Mouse (Mus musculus) ovary, adult 18-20 months (tissue): Measurements from ENCODE around the gene Iqsec1.

Experiments
- DNase-seq: peaks from one replicate; pipeline ENCODE4 v3.0.0; 2022; ENCODE audit warnings: low spot score, mixed read lengths

Iqsec1 gene

DNA sequence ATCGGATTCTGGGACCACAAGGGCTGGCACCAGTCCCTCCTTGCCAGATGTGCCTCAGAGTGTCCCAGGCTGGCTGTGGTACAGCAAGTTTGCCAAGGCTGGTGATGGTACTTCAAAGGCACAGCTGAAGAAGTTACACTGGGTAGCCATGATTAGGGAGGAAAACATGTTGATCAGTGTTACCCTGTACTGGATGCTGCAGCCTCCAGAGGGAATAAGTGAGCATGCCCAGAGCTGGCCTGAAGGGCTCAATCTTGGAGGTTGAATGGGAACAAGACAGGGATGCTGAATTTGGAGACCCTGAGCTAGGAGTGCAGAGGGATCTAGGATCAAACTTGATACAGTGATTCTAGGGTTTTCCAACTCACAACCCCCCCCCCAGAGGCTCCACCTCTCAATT, 175.0 kb downstream of the Iqsec1 start:
- peak; percentile 6 for DNase-seq

- no peak for DNase-seq
Measured at GRCm38 (mm10) chr6:90812584-90812983, 175.9 kb downstream of the Iqsec1 start.

GRCm38 (mm10) chr6:90812072-90812471, 176.4 kb downstream of the Iqsec1 start:
- no peak for DNase-seq

DNA sequence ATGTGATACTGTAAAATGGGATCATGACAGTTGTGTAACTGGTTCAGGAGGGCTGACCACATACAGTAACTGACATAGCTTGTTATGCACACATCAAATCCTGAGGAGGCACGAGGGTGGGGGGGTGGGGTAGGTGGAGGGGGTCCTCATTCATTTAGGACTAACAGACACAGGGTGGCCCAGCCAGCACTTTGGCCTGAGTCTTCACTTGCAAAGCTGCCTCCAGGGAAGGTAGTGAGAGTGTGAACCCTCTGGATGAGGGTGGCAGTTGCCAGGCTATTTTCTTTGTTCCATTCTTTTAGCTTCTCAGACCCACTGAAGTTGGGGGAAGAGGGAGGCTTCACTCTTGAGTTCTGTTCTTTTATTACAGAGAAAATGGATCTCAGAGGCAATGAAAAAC, 177.9 kb downstream of the Iqsec1 start:
- no peak for DNase-seq

DNA sequence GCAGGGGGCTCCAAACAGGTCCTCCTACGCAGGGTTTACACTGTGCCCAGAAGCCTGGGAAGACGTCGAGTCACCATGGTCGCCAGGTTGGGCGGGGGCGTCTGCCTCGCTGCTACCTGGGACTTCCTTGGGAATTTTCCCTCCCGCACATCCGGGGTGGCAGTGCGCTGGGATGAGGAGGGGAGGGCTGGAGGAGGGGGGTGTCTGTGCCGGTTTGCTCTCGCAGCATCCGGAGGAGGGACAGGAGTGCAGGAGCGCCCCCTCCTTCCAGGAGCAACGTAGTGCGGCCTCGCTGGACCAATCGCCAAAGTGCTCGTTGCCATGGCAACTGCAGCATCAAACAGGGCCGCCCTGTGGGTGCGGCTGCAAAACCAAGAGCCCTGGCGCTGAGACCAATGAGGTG, 178.5 kb downstream of the Iqsec1 start:
- DNase-seq, result peak; percentile 40

GRCm38 (mm10) chr6:90809077-90809840, 179.2 kb downstream of the Iqsec1 start:
- no peak for DNase-seq

GRCm38 (mm10) chr6:90808544-90808943, 179.9 kb downstream of the Iqsec1 start:
- DNase-seq, result no peak

DNA sequence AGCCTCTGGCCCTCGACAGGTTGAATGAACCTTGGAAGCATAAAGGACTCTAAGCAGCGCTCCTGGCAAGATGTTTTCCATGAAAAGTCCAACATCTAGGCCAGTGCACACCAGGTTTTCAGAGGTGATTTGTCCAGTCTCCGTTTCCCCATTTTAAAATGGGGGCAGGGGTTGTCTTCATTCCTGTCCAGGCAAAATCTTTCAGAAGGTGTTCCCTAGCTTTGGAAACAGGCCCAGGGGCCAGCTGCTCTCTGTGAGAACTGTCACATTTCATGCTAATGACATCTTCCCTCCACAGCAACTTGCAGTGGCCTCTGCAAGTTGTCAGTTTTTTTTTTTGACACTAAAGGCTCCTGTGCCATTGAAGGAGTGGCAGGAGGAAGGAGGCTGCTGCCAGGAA, 180.4 kb downstream of the Iqsec1 start:
- DNase-seq, result no peak

DNA sequence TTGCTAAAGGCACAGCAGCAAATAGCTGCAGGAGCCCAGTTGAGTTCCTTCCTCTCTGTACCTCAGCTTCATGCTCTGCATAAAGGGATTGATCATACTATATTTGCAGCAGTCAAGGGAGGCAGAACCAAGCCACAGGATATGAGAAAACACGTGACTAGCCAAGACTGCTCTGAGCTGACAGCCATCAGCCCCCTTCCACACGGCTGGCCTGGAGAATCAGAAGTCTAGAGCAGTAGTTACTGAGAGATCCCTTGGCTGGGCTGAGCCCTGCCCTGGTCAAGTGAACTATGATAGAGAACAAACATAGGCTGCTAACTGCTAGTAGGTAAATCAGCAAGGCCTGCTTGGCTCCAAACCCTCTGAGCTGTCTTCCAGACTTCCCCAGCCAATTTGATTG, 180.9 kb downstream of the Iqsec1 start:
- no peak for DNase-seq

GRCm38 (mm10) chr6:90806743-90807142, 181.7 kb downstream of the Iqsec1 start:
- no peak for DNase-seq

- DNase-seq, result no peak
Measured at GRCm38 (mm10) chr6:90805101-90805500, 183.4 kb downstream of the Iqsec1 start.

DNA sequence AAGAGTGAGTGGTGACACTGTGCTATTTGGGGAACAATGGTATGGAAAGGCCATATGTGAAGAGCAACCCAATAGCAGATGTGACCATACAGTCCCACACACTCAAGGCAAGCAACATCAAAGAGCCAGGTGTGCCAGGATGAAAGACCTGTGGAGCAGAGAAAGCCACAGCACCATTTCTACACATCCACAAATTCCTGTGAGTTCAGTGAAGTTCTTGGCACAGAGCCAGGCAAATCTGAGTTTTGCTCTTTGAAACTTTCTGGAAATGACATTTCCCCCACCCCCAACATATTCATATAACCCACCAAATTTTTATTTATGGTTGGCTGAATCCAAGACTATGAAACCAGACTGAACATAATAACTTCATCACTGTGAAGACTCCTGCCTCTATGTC, 183.8 kb downstream of the Iqsec1 start:
- DNase-seq, result no peak

- no peak for DNase-seq
Measured at GRCm38 (mm10) chr6:90802604-90803003, 185.9 kb downstream of the Iqsec1 start.

DNA sequence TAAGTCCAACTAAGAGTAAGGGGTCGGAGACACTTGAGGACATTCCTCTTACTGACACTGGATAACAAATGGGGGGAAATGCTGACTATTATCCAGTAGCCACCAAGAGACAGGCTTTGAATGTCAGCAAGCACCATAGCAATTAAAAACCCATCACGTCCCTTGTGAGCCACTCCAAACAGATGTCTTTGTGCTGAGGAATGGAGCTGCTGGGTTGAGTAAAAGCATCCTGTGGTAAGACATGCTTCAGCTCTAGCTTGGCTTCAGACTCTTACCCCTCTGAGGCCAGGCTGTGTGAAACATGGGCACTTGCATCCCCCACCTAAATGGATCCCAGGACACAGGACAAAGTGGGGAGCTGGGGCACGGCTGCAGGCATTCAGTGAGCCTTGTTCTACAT, 186.4 kb downstream of the Iqsec1 start:
- DNase-seq, result no peak

- no peak for DNase-seq
Measured at GRCm38 (mm10) chr6:90800825-90801224, 187.7 kb downstream of the Iqsec1 start.

GRCm38 (mm10) chr6:90799116-90799515, 189.4 kb downstream of the Iqsec1 start:
- no peak for DNase-seq

GRCm38 (mm10) chr6:90798201-90798600, 190.3 kb downstream of the Iqsec1 start:
- DNase-seq, result no peak

GRCm38 (mm10) chr6:90796902-90797596, 191.4 kb downstream of the Iqsec1 start:
- no peak for DNase-seq

- no peak for DNase-seq
Measured at GRCm38 (mm10) chr6:90790901-90791300, 197.6 kb downstream of the Iqsec1 start.

- DNase-seq, result no peak
Measured at GRCm38 (mm10) chr6:90789520-90789919, 199.0 kb downstream of the Iqsec1 start.

- no peak for DNase-seq
Measured at GRCm38 (mm10) chr6:90787587-90787986, 200.9 kb downstream of the Iqsec1 start.

- no peak for DNase-seq
Measured at GRCm38 (mm10) chr6:90787036-90787435, 201.4 kb downstream of the Iqsec1 start.

- no peak for DNase-seq
Measured at GRCm38 (mm10) chr6:90786589-90786988, 201.9 kb downstream of the Iqsec1 start.

GRCm38 (mm10) chr6:90783945-90784344, 204.5 kb downstream of the Iqsec1 start:
- no peak for DNase-seq
